Comparison of ENCODE assay signal across 9 mouse cellular contexts in genomic region chr1:159583877-159584276, GRCm38 (mm10).
"Had no signal": no experiment of that assay in that cellular context is flagged by ENCODE, and none has a peak within 500 bp of the region (broad histone marks: within the 10 kb centered on the region; RNA-seq: fewer than 3 reads in every experiment).

No protein-coding gene starts in this region.

- DNase-seq: lung, adult 18-20 months; lung, embryonic 14.5 days; lung, postnatal 10 days; lung, postnatal 4 days; midbrain, embryonic 14.5 days; right cerebral cortex, postnatal 14 days; thymus, adult 2 months; thymus, postnatal 25 days; thymus, postnatal 4 days had no signal
